Mouse (Mus musculus) liver, embryonic 14.5 days (tissue): Measurements from ENCODE around the gene Trim61. TPM values are rescaled to one million over a fixed set of nuclear protein-coding genes. Genes with fewer than 3 reads are reported as not detected.
A peak's percentile ranks its signal among the peaks of the same experiment; 100 is the strongest.
"Not testable (repeated sequence)": the region's sequence is repeated elsewhere in the genome, so short reads cannot be mapped to it uniquely, and the experiment has no call there.

Source experiments
- ATAC-seq: fragments of 200-750 bp; cut with Nextera tagmentation; 2 replicates; pipeline ENCODE4 v1.8.0; 2017; ENCODE audit warnings: moderate number of reproducible peaks, mild to moderate bottlenecking, moderate library complexity; ENCODE audit not compliant: insufficient read depth
- DNase-seq, 3 experiments: peaks; one replicate each; pipeline ENCODE4 v3.0.0-alpha.2; 2012 to 2013; ENCODE audit warnings: low read depth in 3 of 3, low spot score in 3 of 3
- H3K27ac ChIP-seq: fragments of 300-500 bp; sonication (generic); 2 replicates; pipeline ENCODE4 v1.5.1; 2014; ENCODE audit warnings: moderate library complexity, mild to moderate bottlenecking, control low read depth, inconsistent platforms
- H3K27me3 ChIP-seq: fragments of 300-500 bp; sonication (generic); 2 replicates; pipeline ENCODE4 v1.6.1; 2014; ENCODE audit warnings: mild to moderate bottlenecking, low read length, moderate library complexity; ENCODE audit not compliant: control insufficient read depth, insufficient read depth
- H3K36me3 ChIP-seq: fragments of 300-500 bp; sonication (generic); replicated peaks from 2 replicates; pipeline ENCODE4 v1.6.1; 2014; ENCODE audit warnings: low read depth; ENCODE audit not compliant: control insufficient read depth, insufficient read depth
- H3K4me1 ChIP-seq, 2 experiments: fragments of 200-500 bp in 1 of 2; fragments of 300-500 bp in 1 of 2; sonication (generic) in 1 of 2; replicated peaks; 2 replicates each; pipeline ENCODE4 v1.6.1; 2012 to 2014; ENCODE audit warnings: antibody characterized with exemption in 1 of 2, inconsistent platforms in 1 of 2, low read length in 1 of 2; ENCODE audit not compliant: control insufficient read depth in 2 of 2, insufficient read depth in 2 of 2
- H3K4me2 ChIP-seq: fragments of 300-500 bp; sonication (generic); 2 replicates; pipeline ENCODE4 v1.6.1; 2014; ENCODE audit warnings: low read depth, mild to moderate bottlenecking, control low read depth, moderate library complexity
- H3K4me3 ChIP-seq, 2 experiments: fragments of 200-500 bp in 1 of 2; fragments of 300-500 bp in 1 of 2; sonication (generic) in 1 of 2; 2 replicates each; pipeline ENCODE4 v1.5.1; 2012 to 2014; ENCODE audit warnings: low read depth in 2 of 2, low read length in 2 of 2, mild to moderate bottlenecking in 2 of 2, control low read depth in 1 of 2, inconsistent platforms in 1 of 2, moderate library complexity in 1 of 2; ENCODE audit not compliant: insufficient read depth in 1 of 2
- H3K9ac ChIP-seq: fragments of 300-500 bp; sonication (generic); replicated peaks from 2 replicates; pipeline ENCODE4 v1.6.1; 2014; ENCODE audit warnings: mild to moderate bottlenecking, control low read depth, moderate library complexity
- H3K9me3 ChIP-seq: fragments of 300-500 bp; sonication (generic); 2 replicates; pipeline ENCODE4 v1.6.1; 2016; ENCODE audit warnings: low read length, mixed read lengths; ENCODE audit not compliant: control insufficient read depth
- CTCF ChIP-seq: IDR thresholded peaks from 2 replicates; pipeline ENCODE4 v1.5.1; 2016; ENCODE audit warnings: antibody characterized with exemption, low read depth, control low read depth
- EP300 ChIP-seq: IDR thresholded peaks from 2 replicates; pipeline ENCODE4 v1.6.1; 2016; ENCODE audit warnings: antibody characterized with exemption, low read depth
- WGBS: fragments of 180-500 bp; shearing (Covaris S2); extraction: QIAGEN DNeasy Blood & Tissue Kit; methylation state at CpG from one replicate; pipeline ENCODE4 v1.1.7; 2014; ENCODE audit not compliant: insufficient replicate concordance; 5-methylcytosine and 5-hydroxymethylcytosine counted together
- polyA plus RNA-seq, 2 experiments: library from polyadenylated mRNA; depleted of rRNA in 1 of 2; stranded (reverse) in 1 of 2; unstranded in 1 of 2; fragments of >200 nt; fragmentation: Nextera tagmentation in 1 of 2; extraction: Ambion mirVana in 1 of 2; gene quantifications; 2 replicates each; pipeline versions ENCODE4 v1.2.1 to v1.2.3; 2012 to 2014

Gene Trim61
- polyA plus RNA-seq, 2 experiments: not detected

- no peak overlapping the region for H3K9ac ChIP-seq
- H3K36me3 ChIP-seq: no peaks in the 10 kb centered on the region
- H3K4me1 ChIP-seq: no peaks in the 10 kb centered on the region
- H3K4me2 ChIP-seq: no peak overlapping the region
- no peak for ATAC-seq
- DNase-seq: no peak
- H3K27ac ChIP-seq: no peak overlapping the region
- TF ChIP-seq EP300: no peak
- TF ChIP-seq CTCF: no peak
- no peaks in the 10 kb centered on the region for H3K27me3 ChIP-seq
- 56% methylated on average over 4 of the region's 4 CpGs for WGBS
- H3K9me3 ChIP-seq: no peaks in the 10 kb centered on the region
- no peak overlapping the region for H3K4me3 ChIP-seq
These were observed 12.6 kb upstream of the Trim61 start for GRCm38 (mm10) chr8:65030735-65031485.

GRCm38 (mm10) chr8:65029776-65030175, 11.5 kb upstream of the Trim61 start:
- Histone ChIP-seq H3K27ac (no peak overlapping the region), H3K9ac (no peak overlapping the region), H3K36me3 (no peaks in the 10 kb centered on the region), H3K4me1 (no peaks in the 10 kb centered on the region), H3K4me2 (no peak overlapping the region), H3K4me3 (no peak overlapping the region), H3K9me3 (no peaks in the 10 kb centered on the region), H3K27me3 (no peaks in the 10 kb centered on the region)
- ATAC-seq: no peak
- TF ChIP-seq CTCF (no peak), EP300 (no peak)
- no peak for DNase-seq
- 56% methylated on average over 4 of the region's 4 CpGs for WGBS

GRCm38 (mm10) chr8:65028959-65029686, 10.8 kb upstream of the Trim61 start:
- Histone ChIP-seq H3K9ac (no peak overlapping the region), H3K27me3 (no peaks in the 10 kb centered on the region), H3K4me2 (no peak overlapping the region), H3K4me1 (no peaks in the 10 kb centered on the region), H3K4me3 (no peak overlapping the region), H3K36me3 (no peaks in the 10 kb centered on the region), H3K9me3 (no peaks in the 10 kb centered on the region), H3K27ac (no peak overlapping the region)
- WGBS: 63% methylated on average over 12 of the region's 12 CpGs
- no peak for DNase-seq
- ATAC-seq: no peak
- TF ChIP-seq CTCF: no peak

GRCm38 (mm10) chr8:65022485-65022884, 4.2 kb upstream of the Trim61 start:
- H3K4me3 ChIP-seq: no peak overlapping the region
- no peaks in the 10 kb centered on the region for H3K36me3 ChIP-seq
- DNase-seq: no peak
- 39% methylated on average over 8 of the region's 8 CpGs for WGBS
- no peak overlapping the region for H3K4me2 ChIP-seq
- H3K9ac ChIP-seq: no peak overlapping the region
- no peaks in the 10 kb centered on the region for H3K9me3 ChIP-seq
- TF ChIP-seq EP300: no peak
- TF ChIP-seq CTCF: peak; percentile 56
- H3K4me1 ChIP-seq: no peaks in the 10 kb centered on the region
- no peak overlapping the region for H3K27ac ChIP-seq
- no peak for ATAC-seq
- H3K27me3 ChIP-seq: no peaks in the 10 kb centered on the region

GRCm38 (mm10) chr8:65007616-65008015, 10.7 kb downstream of the Trim61 start:
- WGBS: 61% methylated on average over 6 of the region's 6 CpGs
- H3K4me3 ChIP-seq, H3K36me3 ChIP-seq, H3K9ac ChIP-seq, ATAC-seq, H3K4me2 ChIP-seq, H3K27me3 ChIP-seq, H3K4me1 ChIP-seq, DNase-seq, H3K9me3 ChIP-seq, H3K27ac ChIP-seq: not testable (repeated sequence)
